Mouse (Mus musculus): ENCODE measurements around the gene Zfp148. TPM values are rescaled to one million over a fixed set of nuclear protein-coding genes. Genes with fewer than 3 reads are reported as not detected.

The Zfp148 gene
- polyA plus RNA-seq, 1 experiment: 5.4 TPM

DNA sequence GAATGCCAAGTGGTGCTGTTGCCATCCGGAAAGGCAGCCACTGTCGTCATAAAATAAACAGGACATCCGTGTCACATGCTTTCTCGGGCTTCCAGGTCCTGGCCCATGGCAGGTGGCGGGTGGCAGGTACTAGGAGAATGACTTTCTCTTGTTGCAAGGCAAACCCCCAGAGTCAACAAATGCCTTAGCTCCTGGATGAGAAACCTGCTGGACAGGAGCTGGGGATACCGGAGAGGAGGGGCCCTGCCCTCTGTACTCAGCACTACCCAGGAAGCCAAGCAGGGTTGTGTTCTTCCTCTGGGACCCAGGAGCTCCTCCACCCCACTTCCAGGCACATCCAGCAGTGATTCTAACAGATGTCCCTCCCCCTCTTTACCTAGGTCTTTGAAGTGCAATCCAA, 131.9 kb downstream of the Zfp148 start:
- H3K27ac ChIP-seq (ENCODE audit: control insufficient read depth, insufficient read depth, low read depth, low read length): no peak overlapping the region
- H3K4me3 ChIP-seq (ENCODE audit: control insufficient read depth, low read depth, low read length): no peak overlapping the region
- H3K27me3 ChIP-seq (ENCODE audit: control insufficient read depth, insufficient read depth, low read length): no peaks in the 10 kb centered on the region
- TF ChIP-seq POLR2A (IDR thresholded peaks at IDR 0.05; ENCODE audit: control insufficient read depth, low read depth, low read length): no peak
- no peak for TF ChIP-seq CTCF (IDR thresholded peaks at IDR 0.05; ENCODE audit: control insufficient read depth, insufficient read depth, insufficient replicate concordance, low read depth, low read length)
- H3K36me3 ChIP-seq (ENCODE audit: control insufficient read depth, insufficient read depth, low read length): no peaks in the 10 kb centered on the region
- peaks cover 3% of the 10 kb centered on the region for H3K4me1 ChIP-seq (ENCODE audit: control insufficient read depth, insufficient read depth, low read length)

DNA sequence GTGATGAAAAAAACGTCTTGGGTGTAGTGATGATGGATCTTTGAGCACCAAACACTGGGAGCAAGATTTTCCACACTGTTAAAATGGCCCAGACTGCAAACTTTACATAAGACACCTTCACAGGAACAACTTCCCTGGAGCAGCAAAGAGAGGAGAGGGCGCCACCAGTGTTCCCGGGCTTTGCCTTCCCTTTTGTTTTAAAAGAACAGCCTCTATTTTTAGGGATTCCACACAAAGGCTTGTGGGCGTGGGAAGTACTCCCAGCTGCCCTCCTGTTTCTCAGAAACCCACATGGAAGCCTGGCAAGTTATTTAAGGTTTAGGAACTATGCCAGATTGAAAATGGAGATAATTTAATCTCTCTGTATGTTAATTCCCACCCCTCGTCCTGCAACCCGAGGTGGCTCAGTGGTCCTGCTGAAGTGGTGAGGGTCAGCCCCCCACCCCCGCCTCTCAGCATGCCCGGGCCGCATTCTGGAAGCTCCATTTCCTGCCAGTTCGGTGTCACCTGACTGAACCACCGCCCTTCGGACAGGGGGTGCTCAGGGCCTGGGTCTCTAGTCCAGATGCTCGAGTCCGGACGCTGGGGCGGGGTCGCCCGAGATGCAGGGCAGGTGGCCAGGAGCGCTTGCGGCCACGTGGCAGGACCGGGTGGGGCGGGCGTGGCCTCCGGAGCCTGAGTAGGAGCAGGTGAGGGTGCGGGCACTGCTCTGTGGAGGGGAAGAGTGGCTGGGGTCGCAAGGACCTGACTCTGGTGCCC, 136.3 kb downstream of the Zfp148 start, which contains the start of gene Slc12a8:
Slc12a8 (plus strand) TSS at position 522 of the 759 bp plus-strand sequence.
- Histone ChIP-seq H3K27me3 (ENCODE audit: control insufficient read depth, insufficient read depth, low read length) (no peaks in the 10 kb centered on the region), H3K4me1 (ENCODE audit: control insufficient read depth, insufficient read depth, low read length) (peaks cover 5% of the 10 kb centered on the region), H3K36me3 (ENCODE audit: control insufficient read depth, insufficient read depth, low read length) (no peaks in the 10 kb centered on the region), H3K27ac (ENCODE audit: control insufficient read depth, insufficient read depth, low read depth, low read length) (no peak within 1 kb of the TSS; the same call in 1 of the 2 replicates), H3K4me3 (ENCODE audit: control insufficient read depth, low read depth, low read length) (peak within 1 kb of the TSS; percentile 8)
- TF ChIP-seq POLR2A (IDR thresholded peaks at IDR 0.05; ENCODE audit: control insufficient read depth, low read depth, low read length) (no peak), CTCF (IDR thresholded peaks at IDR 0.05; ENCODE audit: control insufficient read depth, insufficient read depth, insufficient replicate concordance, low read depth, low read length) (no peak)

DNA sequence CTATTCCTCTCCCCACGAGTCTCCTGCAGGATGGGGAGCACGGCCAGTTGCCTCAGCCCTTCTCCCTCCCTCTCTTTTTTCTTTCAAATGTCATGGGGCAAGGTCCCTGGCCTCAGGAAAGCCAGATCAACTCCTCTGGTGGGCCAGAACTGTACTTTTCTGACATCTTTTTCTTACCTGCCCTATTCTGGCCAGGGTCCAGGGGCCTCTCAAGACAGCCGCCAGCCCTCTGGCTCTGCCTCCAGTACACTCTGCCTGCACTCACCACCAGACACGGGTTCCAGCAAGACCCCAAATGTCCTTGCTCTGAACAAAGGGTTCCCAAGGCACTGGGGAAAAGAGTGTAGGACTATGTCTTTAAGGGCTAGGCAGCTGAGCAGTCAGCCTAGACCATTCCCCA, 137.0 kb downstream of the Zfp148 start:
- H3K27ac ChIP-seq (ENCODE audit: control insufficient read depth, insufficient read depth, low read depth, low read length): no peak overlapping the region
- H3K4me1 ChIP-seq (ENCODE audit: control insufficient read depth, insufficient read depth, low read length): peaks cover 5% of the 10 kb centered on the region
- H3K27me3 ChIP-seq (ENCODE audit: control insufficient read depth, insufficient read depth, low read length): no peaks in the 10 kb centered on the region
- H3K4me3 ChIP-seq (ENCODE audit: control insufficient read depth, low read depth, low read length): no peak overlapping the region
- no peaks in the 10 kb centered on the region for H3K36me3 ChIP-seq (ENCODE audit: control insufficient read depth, insufficient read depth, low read length)
- TF ChIP-seq CTCF (IDR thresholded peaks at IDR 0.05; ENCODE audit: control insufficient read depth, insufficient read depth, insufficient replicate concordance, low read depth, low read length) (no peak), POLR2A (IDR thresholded peaks at IDR 0.05; ENCODE audit: control insufficient read depth, low read depth, low read length) (no peak)

DNA sequence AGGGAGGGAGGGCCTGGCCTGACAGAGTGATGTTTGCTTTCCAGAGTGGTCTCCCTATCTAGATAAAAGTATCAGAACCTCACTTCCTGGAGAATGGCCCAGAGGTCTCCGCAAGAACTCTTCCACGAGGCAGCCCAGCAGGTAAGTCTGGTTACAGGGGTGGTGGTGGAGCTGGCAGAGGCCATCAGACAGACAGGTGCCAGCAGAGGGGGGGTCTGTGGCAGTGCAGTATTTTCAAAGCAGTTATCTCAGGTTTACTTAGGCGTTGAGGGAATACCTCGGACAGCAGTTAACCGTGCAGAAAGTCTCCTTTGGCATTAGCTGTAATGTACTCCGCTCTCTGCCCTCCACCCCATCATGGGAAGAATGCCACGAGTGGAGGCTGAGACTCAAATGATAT, 137.6 kb downstream of the Zfp148 start:
- Histone ChIP-seq H3K4me1 (ENCODE audit: control insufficient read depth, insufficient read depth, low read length) (peaks cover 5% of the 10 kb centered on the region), H3K36me3 (ENCODE audit: control insufficient read depth, insufficient read depth, low read length) (no peaks in the 10 kb centered on the region), H3K27me3 (ENCODE audit: control insufficient read depth, insufficient read depth, low read length) (no peaks in the 10 kb centered on the region), H3K27ac (ENCODE audit: control insufficient read depth, insufficient read depth, low read depth, low read length) (no peak overlapping the region), H3K4me3 (ENCODE audit: control insufficient read depth, low read depth, low read length) (no peak overlapping the region)
- TF ChIP-seq CTCF (IDR thresholded peaks at IDR 0.05; ENCODE audit: control insufficient read depth, insufficient read depth, insufficient replicate concordance, low read depth, low read length) (no peak), POLR2A (IDR thresholded peaks at IDR 0.05; ENCODE audit: control insufficient read depth, low read depth, low read length) (no peak)

DNA sequence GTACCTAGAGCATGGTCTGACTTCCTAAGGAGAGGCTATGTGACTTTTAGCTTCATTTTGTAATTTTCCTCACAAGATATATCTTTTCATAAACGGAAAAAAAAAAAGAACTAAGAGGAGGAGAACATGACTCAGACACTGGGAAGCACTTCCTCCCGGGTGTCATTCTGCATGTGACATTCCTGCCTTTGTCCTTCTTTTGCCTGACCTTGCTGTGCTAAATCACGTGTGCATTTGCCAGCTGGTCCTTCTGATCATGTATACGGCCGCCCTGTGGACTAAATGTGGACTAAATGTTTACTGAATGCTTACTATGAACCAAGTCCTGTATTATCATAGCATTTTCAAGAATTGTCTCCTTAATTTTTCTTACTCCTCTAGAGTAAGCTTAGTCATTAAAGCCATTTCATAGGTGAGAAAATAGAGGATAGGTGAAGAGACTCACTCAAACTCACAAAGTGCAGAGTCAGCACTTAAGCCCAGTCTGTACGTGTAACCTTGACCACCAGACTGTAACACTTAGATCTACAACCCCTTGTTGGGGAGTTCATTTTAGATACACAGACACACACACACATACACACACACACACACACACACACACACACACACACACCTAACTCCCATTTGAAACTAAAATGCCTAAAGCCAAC, 139.4 kb downstream of the Zfp148 start:
- TF ChIP-seq CTCF (IDR thresholded peaks at IDR 0.05; ENCODE audit: control insufficient read depth, insufficient read depth, insufficient replicate concordance, low read depth, low read length) (no peak), POLR2A (IDR thresholded peaks at IDR 0.05; ENCODE audit: control insufficient read depth, low read depth, low read length) (no peak)
- no peaks in the 10 kb centered on the region for H3K36me3 ChIP-seq (ENCODE audit: control insufficient read depth, insufficient read depth, low read length)
- H3K4me3 ChIP-seq (ENCODE audit: control insufficient read depth, low read depth, low read length): no peak overlapping the region
- no peak overlapping the region for H3K27ac ChIP-seq (ENCODE audit: control insufficient read depth, insufficient read depth, low read depth, low read length)
- no peaks in the 10 kb centered on the region for H3K27me3 ChIP-seq (ENCODE audit: control insufficient read depth, insufficient read depth, low read length)
- H3K4me1 ChIP-seq (ENCODE audit: control insufficient read depth, insufficient read depth, low read length): peaks cover 5% of the 10 kb centered on the region

DNA sequence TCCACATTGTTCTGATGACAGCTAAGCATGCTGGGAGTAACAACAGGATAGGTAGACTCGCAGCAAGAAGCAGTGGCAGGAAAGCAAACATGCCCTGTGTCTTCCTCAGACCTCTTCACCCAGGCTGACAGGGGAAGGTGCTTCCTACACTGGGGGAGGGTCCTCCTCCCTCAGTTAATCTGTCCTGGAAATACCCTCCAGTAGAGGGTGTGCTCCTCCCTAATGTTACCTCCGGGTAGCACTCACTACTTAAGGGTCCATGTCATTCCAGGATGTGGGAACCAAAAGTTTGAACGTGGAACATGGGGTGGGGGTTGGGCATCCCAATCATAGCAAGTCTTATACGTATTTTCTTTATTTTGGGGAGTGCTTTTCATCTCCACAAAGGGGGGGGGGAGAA, 141.9 kb downstream of the Zfp148 start:
- no peaks in the 10 kb centered on the region for H3K36me3 ChIP-seq (ENCODE audit: control insufficient read depth, insufficient read depth, low read length)
- TF ChIP-seq CTCF (IDR thresholded peaks at IDR 0.05; ENCODE audit: control insufficient read depth, insufficient read depth, insufficient replicate concordance, low read depth, low read length): no peak
- no peak for TF ChIP-seq POLR2A (IDR thresholded peaks at IDR 0.05; ENCODE audit: control insufficient read depth, low read depth, low read length)
- peaks cover 2% of the 10 kb centered on the region; the same call in 1 of the 2 replicates for H3K4me1 ChIP-seq (ENCODE audit: control insufficient read depth, insufficient read depth, low read length)
- no peak overlapping the region for H3K4me3 ChIP-seq (ENCODE audit: control insufficient read depth, low read depth, low read length)
- H3K27me3 ChIP-seq (ENCODE audit: control insufficient read depth, insufficient read depth, low read length): no peaks in the 10 kb centered on the region
- no peak overlapping the region for H3K27ac ChIP-seq (ENCODE audit: control insufficient read depth, insufficient read depth, low read depth, low read length)

DNA sequence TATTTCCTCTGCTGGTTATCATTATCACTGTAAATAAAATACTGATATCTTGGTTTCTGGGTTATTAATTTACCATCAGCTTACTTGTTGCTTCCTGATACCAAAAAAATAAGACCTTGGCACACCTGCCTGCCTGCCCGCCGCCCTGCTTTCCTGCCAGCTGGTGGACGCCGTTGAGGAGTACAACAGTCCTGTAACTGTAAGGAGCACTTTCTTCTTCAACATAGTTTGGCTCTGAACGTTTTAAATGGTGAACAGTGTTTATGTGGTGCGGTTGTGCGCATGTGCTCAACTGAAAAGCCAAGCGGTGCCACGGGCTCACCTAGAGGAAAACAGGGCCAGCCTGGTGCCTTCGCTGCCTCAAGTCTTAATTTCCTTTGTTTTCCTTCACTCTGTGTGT, 142.9 kb downstream of the Zfp148 start:
- no peak overlapping the region for H3K4me3 ChIP-seq (ENCODE audit: control insufficient read depth, low read depth, low read length)
- TF ChIP-seq POLR2A (IDR thresholded peaks at IDR 0.05; ENCODE audit: control insufficient read depth, low read depth, low read length): no peak
- no peak for TF ChIP-seq CTCF (IDR thresholded peaks at IDR 0.05; ENCODE audit: control insufficient read depth, insufficient read depth, insufficient replicate concordance, low read depth, low read length)
- H3K27ac ChIP-seq (ENCODE audit: control insufficient read depth, insufficient read depth, low read depth, low read length): no peak overlapping the region
- no peaks in the 10 kb centered on the region for H3K27me3 ChIP-seq (ENCODE audit: control insufficient read depth, insufficient read depth, low read length)
- H3K4me1 ChIP-seq (ENCODE audit: control insufficient read depth, insufficient read depth, low read length): no peaks in the 10 kb centered on the region
- no peaks in the 10 kb centered on the region for H3K36me3 ChIP-seq (ENCODE audit: control insufficient read depth, insufficient read depth, low read length)

All from testis, adult 2 months (tissue).